Mouse (Mus musculus): ENCODE data around the gene Asic3. TPM values are rescaled to one million over a fixed set of nuclear protein-coding genes. Genes with fewer than 3 reads are reported as not detected.
A peak's percentile ranks its signal among the peaks of the same experiment; 100 is the strongest.

Gene Asic3
- polyA plus RNA-seq, 2 experiments = not detected

DNA sequence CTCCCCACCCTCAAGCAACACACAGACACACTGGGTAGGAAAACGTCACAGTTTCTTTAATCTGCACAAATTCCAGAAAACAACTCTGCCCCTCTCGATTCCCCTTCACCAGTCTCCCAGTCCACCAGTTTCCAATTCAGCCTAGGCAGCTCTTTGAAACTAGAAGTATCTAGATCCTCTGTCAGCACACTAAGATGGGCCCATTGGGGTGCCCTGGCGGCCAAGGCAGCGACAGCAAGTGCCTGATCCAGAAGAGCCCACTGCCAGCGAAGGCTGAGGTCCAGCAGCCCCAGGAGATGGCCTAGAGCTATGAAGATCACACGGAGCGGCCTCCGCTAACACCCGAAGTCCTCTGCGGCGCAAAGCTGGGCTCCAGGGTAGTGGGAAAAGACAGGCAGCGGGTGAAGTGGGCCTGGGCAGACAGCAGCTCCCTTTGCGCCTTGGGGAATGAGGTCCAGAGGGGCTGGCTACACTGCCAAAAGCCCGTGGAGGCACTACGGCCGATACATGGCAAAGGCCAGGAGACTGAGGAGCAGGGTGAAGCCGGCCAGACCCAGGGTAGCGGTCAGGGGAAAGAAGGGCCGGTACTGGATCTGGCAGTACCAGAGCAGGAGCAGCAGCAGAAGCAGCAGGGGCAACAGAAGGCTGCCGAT, 32.4 kb downstream of the Asic3 start:
- peak overlapping the region; percentile 98 for H3K4me2 ChIP-seq (ENCODE audit: low read depth)
- peak overlapping the region; percentile 96 for H3K9ac ChIP-seq (replicated peaks)
- TF ChIP-seq CTCF (IDR thresholded peaks at IDR 0.05; ENCODE audit: low read depth) = 0 out of 2 replicates have a peak, but pooled peaks have one; percentile 35
- no peak for TF ChIP-seq EP300 (IDR thresholded peaks at IDR 0.05; ENCODE audit: low read depth)
- H3K9me3 ChIP-seq (ENCODE audit: control insufficient read depth, low read length) = no peaks in the 10 kb centered on the region
- H3K4me1 ChIP-seq (replicated peaks; ENCODE audit: control insufficient read depth in 2 of 2, insufficient read depth in 2 of 2, low read length in 1 of 2) = peaks cover 15 to 16% of the 10 kb centered on the region in 2 experiments
- WGBS (ENCODE audit: insufficient replicate concordance) = 58% methylated on average over 20 of the region's 20 CpGs
- no peaks in the 10 kb centered on the region for H3K27me3 ChIP-seq (ENCODE audit: control insufficient read depth, insufficient read depth, low read length)
- H3K36me3 ChIP-seq (replicated peaks; ENCODE audit: control insufficient read depth, insufficient read depth, low read depth) = peaks cover 6% of the 10 kb centered on the region
- ATAC-seq (ENCODE audit: insufficient read depth) (no peak), DNase-seq (ENCODE audit: low read depth in 3 of 3, low spot score in 3 of 3) (no peak)
- peak overlapping the region; percentile 79 to 91 for H3K4me3 ChIP-seq (ENCODE audit: insufficient read depth in 1 of 2, low read depth in 2 of 2, low read length in 2 of 2)
- H3K27ac ChIP-seq = peak overlapping the region; percentile 69

DNA sequence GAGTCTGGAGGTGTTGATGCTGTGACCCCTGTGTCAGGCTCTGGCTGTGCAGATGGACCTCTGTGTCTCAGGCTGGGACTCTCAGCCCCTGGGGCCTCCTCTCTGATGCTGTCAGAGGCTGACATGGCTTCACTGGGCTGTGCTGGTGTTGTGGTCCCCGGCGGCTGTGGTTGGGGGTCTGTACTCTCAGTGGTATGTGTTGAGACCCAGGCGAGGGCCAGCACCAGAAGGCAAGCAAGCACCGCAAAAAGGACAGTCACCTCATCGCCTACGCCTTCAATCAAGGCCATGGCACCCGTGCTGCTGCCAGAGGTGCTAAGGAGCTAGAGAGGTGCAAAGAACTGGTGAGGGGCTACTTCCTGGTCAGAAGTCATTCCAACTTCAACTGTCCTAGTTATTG, 33.4 kb downstream of the Asic3 start:
- H3K27ac ChIP-seq = no peak overlapping the region
- no peaks in the 10 kb centered on the region; the same call in 1 of the 2 replicates for H3K36me3 ChIP-seq (replicated peaks; ENCODE audit: control insufficient read depth, insufficient read depth, low read depth)
- WGBS (ENCODE audit: insufficient replicate concordance) = 90% methylated on average over 7 of the region's 7 CpGs
- H3K4me2 ChIP-seq (ENCODE audit: low read depth) = peak overlapping the region; percentile 79; the same call in 1 of the 2 replicates
- DNase-seq (ENCODE audit: low read depth in 3 of 3, low spot score in 3 of 3) = no peak
- no peaks in the 10 kb centered on the region for H3K9me3 ChIP-seq (ENCODE audit: control insufficient read depth, low read length)
- H3K4me3 ChIP-seq (ENCODE audit: insufficient read depth in 1 of 2, low read depth in 2 of 2, low read length in 2 of 2) = no peak overlapping the region
- ATAC-seq (ENCODE audit: insufficient read depth) = no peak
- TF ChIP-seq CTCF (IDR thresholded peaks at IDR 0.05; ENCODE audit: low read depth) (no peak), EP300 (IDR thresholded peaks at IDR 0.05; ENCODE audit: low read depth) (no peak)
- H3K9ac ChIP-seq (replicated peaks) = no peak overlapping the region
- peaks cover 24% of the 10 kb centered on the region in 2 experiments for H3K4me1 ChIP-seq (replicated peaks; ENCODE audit: control insufficient read depth in 2 of 2, insufficient read depth in 2 of 2, low read length in 1 of 2)
- H3K27me3 ChIP-seq (ENCODE audit: control insufficient read depth, insufficient read depth, low read length) = no peaks in the 10 kb centered on the region

DNA sequence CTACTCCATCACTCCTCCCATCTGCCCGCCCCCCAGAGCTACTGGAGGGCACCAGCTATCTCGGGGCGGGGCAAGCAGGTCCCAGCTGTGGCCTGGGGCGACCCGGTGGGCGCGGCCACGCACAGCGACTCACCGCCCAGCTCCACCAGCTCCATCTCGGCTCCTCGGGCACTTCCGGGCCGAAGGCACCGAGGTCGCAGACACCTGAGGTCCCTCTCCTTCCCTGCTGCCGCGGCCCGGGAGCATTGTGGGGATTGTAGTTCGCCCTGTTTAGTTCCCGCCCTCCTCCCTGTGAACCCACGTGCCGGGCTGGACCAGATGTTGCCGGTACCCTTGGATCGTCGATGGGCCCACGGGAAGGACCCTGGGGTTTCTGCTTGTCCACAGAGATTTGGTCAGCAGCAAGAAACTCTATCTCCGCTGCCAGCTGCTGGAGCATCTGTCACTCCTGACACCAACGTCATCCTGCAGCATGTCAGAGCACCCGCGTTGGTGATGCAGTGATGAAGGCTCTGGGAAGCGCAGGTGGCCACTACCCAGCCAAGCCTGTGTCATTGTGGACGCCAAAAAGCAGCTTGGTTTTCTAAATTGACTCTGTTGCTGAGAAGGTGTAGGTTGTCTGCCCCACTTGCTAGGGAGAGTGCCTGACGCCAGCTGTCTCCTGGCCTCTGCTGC, 34.6 kb downstream of the Asic3 start, which contains the start of gene Tmub1:
Gene Tmub1 (minus strand): TSS at position 231 of the 675 bp plus-strand sequence.
- Histone ChIP-seq H3K4me2 (ENCODE audit: low read depth) (peak within 1 kb of the TSS; percentile 79), H3K27ac (peak within 1 kb of the TSS; percentile 5; the same call in 1 of the 2 replicates), H3K9me3 (ENCODE audit: control insufficient read depth, low read length) (no peaks in the 10 kb centered on the region), H3K4me3 (ENCODE audit: insufficient read depth in 1 of 2, low read depth in 2 of 2, low read length in 2 of 2) (peak within 1 kb of the TSS; percentile 57 to 62), H3K9ac (replicated peaks) (peak within 1 kb of the TSS; percentile 54), H3K36me3 (replicated peaks; ENCODE audit: control insufficient read depth, insufficient read depth, low read depth) (no peaks in the 10 kb centered on the region), H3K4me1 (replicated peaks; ENCODE audit: control insufficient read depth in 2 of 2, insufficient read depth in 2 of 2, low read length in 1 of 2) (peaks cover 24 to 25% of the 10 kb centered on the region in 2 experiments), H3K27me3 (ENCODE audit: control insufficient read depth, insufficient read depth, low read length) (no peaks in the 10 kb centered on the region)
- peak; percentile 61 for ATAC-seq (ENCODE audit: insufficient read depth)
- WGBS (ENCODE audit: insufficient replicate concordance) = 3% methylated on average over 34 of the region's 34 CpGs
- TF ChIP-seq EP300 (IDR thresholded peaks at IDR 0.05; ENCODE audit: low read depth) = no peak
- no peak for TF ChIP-seq CTCF (IDR thresholded peaks at IDR 0.05; ENCODE audit: low read depth)
- DNase-seq (ENCODE audit: low read depth in 3 of 3, low spot score in 3 of 3) = peak; percentile 67 to 73 (median 68)

DNA sequence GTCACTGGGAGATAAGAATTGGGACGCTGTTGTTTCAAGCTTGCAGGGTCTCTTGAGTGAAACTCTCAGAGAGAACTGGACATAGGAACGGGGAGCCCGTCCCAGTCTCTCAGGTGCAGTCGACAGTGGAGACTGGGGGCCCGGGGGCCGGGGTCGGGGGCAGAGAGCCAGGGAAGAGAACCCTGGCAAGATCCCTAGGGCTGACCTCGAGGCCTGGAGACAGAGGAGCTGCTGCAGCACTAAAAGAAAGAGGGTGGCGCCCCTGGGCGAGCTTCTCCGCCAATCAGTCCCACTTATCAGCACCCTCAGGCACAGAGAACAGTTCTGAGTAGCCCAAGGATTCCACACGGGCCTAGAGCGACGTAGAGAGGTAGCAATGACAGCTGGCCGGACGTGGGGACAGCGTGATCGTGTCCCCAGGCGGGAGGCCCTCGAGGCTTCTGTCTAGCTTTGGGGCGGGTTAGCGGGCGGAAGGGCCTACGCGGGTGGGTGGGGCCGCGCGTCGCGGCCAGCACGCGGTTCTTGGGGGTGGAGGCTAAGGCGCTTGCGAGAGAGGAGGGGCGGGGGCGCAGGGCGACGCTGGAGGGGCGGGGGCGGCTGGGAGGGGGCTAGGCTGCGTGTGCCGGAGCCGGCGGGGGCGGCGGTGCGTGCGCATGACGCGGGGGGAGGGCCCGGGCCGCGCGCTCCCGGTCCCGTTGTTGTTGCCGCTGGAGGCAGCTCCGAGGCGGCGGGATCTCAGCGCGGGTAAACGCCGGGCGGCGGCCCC, 38.3 kb downstream of the Asic3 start:
- H3K27ac ChIP-seq = peak overlapping the region; percentile 81
- DNase-seq (ENCODE audit: low read depth in 3 of 3, low spot score in 3 of 3) (peak; percentile 71 to 73 (median 71)), ATAC-seq (ENCODE audit: insufficient read depth) (peak; percentile 78)
- WGBS (ENCODE audit: insufficient replicate concordance) = 1% methylated on average over 51 of the region's 66 CpGs
- peak overlapping the region; percentile 90 to 94 for H3K4me3 ChIP-seq (ENCODE audit: insufficient read depth in 1 of 2, low read depth in 2 of 2, low read length in 2 of 2)
- peak overlapping the region; percentile 100 for H3K4me2 ChIP-seq (ENCODE audit: low read depth)
- H3K36me3 ChIP-seq (replicated peaks; ENCODE audit: control insufficient read depth, insufficient read depth, low read depth) = no peaks in the 10 kb centered on the region
- peak overlapping the region; percentile 89 for H3K9ac ChIP-seq (replicated peaks)
- H3K4me1 ChIP-seq (replicated peaks; ENCODE audit: control insufficient read depth in 2 of 2, insufficient read depth in 2 of 2, low read length in 1 of 2) = peaks cover 28% of the 10 kb centered on the region in 2 experiments
- TF ChIP-seq CTCF (IDR thresholded peaks at IDR 0.05; ENCODE audit: low read depth) (no peak), EP300 (IDR thresholded peaks at IDR 0.05; ENCODE audit: low read depth) (no peak)
- H3K9me3 ChIP-seq (ENCODE audit: control insufficient read depth, low read length) = no peaks in the 10 kb centered on the region
- H3K27me3 ChIP-seq (ENCODE audit: control insufficient read depth, insufficient read depth, low read length) = no peaks in the 10 kb centered on the region
